Mouse (Mus musculus) lung, embryonic 15.5 days (tissue): Measurements from ENCODE around the gene Gm20820. TPM values are rescaled to one million over a fixed set of nuclear protein-coding genes. Genes with fewer than 3 reads are reported as not detected.
"Not testable (repeated sequence)": the region's sequence is repeated elsewhere in the genome, so short reads cannot be mapped to it uniquely, and the experiment has no call there.

Experiments
- ATAC-seq: fragments of 200-750 bp; cut with Nextera tagmentation; 2 replicates; pipeline ENCODE4 v1.8.0; 2017; ENCODE audit warnings: moderate number of reproducible peaks, borderline replicate concordance; ENCODE audit not compliant: low FRiP score, low TSS enrichment; ENCODE audit errors: extremely low read depth
- H3K27ac ChIP-seq: fragments of 300-500 bp; sonication (generic); 2 replicates; pipeline ENCODE4 v1.5.1; 2015; ENCODE audit warnings: moderate library complexity, mild to moderate bottlenecking, inconsistent platforms
- H3K27me3 ChIP-seq: fragments of 300-500 bp; sonication (generic); 2 replicates; pipeline ENCODE4 v1.6.1; 2015; ENCODE audit warnings: inconsistent platforms
- H3K36me3 ChIP-seq: fragments of 300-500 bp; sonication (generic); 2 replicates; pipeline ENCODE4 v1.6.1; 2015; ENCODE audit warnings: inconsistent platforms
- H3K4me1 ChIP-seq: fragments of 300-500 bp; sonication (generic); 2 replicates; pipeline ENCODE4 v1.6.1; 2015; ENCODE audit warnings: inconsistent platforms
- H3K4me2 ChIP-seq: fragments of 300-500 bp; sonication (generic); 2 replicates; pipeline ENCODE4 v1.6.1; 2015; ENCODE audit warnings: inconsistent platforms, mild to moderate bottlenecking, moderate library complexity
- H3K4me3 ChIP-seq: fragments of 300-500 bp; sonication (generic); 2 replicates; pipeline ENCODE4 v1.5.1; 2015; ENCODE audit warnings: mild to moderate bottlenecking, inconsistent platforms
- H3K9ac ChIP-seq: fragments of 300-500 bp; sonication (generic); 2 replicates; pipeline ENCODE4 v1.6.1; 2015; ENCODE audit warnings: inconsistent platforms
- H3K9me3 ChIP-seq: fragments of 300-500 bp; sonication (generic); 2 replicates; pipeline ENCODE4 v1.6.1; 2016; ENCODE audit warnings: inconsistent platforms
- WGBS: fragments of 180-500 bp; shearing (Covaris S2); methylation state at CpG from one replicate; pipeline ENCODE4 v1.1.7; 2015; 5-methylcytosine and 5-hydroxymethylcytosine counted together
- polyA plus RNA-seq: library from polyadenylated mRNA; unstranded; fragments of >200 nt; fragmentation: Nextera tagmentation; extraction: Ambion mirVana; gene quantifications from 2 replicates; pipeline ENCODE4 v1.2.1, GENCODE M21; 2015

The Gm20820 gene
- polyA plus RNA-seq: not detected in 2 replicates

DNA sequence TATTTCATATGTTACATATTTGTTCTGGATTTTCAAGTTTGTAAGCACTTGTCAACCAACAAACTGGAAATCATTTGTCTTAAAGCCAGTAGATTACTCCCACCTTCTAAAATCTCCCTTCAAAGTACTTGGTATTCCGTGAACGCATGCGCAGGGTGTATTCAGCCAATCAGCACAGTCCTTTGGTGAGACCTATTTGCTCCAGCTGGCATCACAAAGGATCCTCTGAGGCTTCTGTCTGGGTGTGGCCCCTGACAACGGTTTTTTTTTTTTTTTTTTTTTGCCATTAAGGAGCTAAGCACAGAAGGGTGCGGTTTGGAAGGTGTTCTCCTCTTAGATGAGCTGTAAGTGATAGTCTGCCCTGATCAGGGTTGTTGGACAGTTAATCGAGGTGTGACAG lies at the start of gene Gm20820:
Gene Gm20820 (plus strand): TSS at position 301 of the 400 bp plus-strand sequence.
- not testable (repeated sequence) for H3K27me3 ChIP-seq, H3K36me3 ChIP-seq, H3K4me1 ChIP-seq, H3K4me2 ChIP-seq, H3K9ac ChIP-seq, H3K9me3 ChIP-seq, H3K4me3 ChIP-seq, ATAC-seq, H3K27ac ChIP-seq
- no CpG with 5 or more reads among the region's 6 CpGs for WGBS
